Mouse (Mus musculus) megakaryocyte, adult 5-6 weeks (primary cell): ENCODE measurements around the gene Gtf2ird2. TPM values are rescaled to one million over a fixed set of nuclear protein-coding genes. Genes with fewer than 3 reads are reported as not detected.

ENCODE experiments used
- ATAC-seq: 2 replicates; pipeline ENCODE4 v1.8.0; 2016; ENCODE audit warnings: mild to moderate bottlenecking, inconsistent platforms; ENCODE audit not compliant: poor library complexity, severe bottlenecking
- total RNA-seq, 2 experiments: library from RNA; stranded (forward) in 1 of 2; stranded (reverse) in 1 of 2; fragments of 153-499, 151-499 nt in 1 of 2; fragments of 221-1000, 200-1000 nt in 1 of 2; gene quantifications; 2 replicates each; pipeline versions ENCODE4 v1.2.3 to v1.2.4; 2015 to 2017

Gene Gtf2ird2
- total RNA-seq (2015) (2.7 and 4.4 TPM in 2 replicates), total RNA-seq (2017) (2.5 and 3.2 TPM in 2 replicates)

DNA sequence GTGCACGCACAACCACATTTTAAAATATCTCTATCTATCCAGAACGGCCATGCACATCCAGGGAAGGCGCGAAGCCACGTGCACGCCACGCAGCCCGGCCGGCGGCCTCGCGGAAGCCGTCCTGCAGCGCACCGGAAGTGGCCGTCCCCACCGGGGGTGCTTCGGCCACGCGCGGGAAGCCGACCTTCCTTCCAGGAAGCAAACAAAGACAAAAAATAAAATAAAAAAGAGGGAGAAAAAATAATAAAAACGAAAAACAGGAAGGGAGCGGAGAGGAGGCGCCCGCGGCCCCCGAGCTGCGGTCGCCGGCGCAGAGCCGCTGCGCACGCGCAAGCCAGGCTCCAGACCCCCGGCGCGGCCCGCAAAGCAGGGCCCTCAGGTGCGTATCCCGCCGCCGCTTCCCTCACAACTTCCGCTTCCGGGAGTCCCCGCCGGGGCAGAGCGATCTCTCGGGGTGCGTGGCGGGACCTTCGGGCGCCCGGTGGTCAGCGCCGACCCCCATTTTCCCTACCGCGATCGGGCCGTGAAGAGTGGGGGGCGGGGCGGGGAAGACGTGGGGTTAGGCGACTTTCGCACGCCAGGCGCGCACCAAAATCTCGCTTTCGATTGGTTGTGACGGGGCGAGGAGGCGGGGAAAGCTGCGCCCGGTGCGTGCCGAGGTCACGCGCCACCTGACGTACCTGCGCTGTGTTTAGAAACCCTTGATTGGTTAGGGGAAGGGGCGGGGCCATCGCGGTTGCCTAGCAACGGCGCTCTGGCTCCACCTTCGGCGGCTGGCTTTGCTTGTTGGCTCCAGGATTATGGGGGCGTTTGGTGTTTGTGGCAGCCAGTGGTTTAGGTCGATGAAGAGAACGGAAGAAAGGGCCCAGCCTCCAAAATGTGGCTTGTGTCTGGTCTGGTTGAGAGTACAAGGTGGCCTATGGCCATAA lies at the start of gene Gtf2ird2:
Gene Gtf2ird2 (plus strand): TSS at position 140 of the 929 bp plus-strand sequence.
- peak; percentile 93 for ATAC-seq

GRCm38 (mm10) chr5:134136022-134136421 lies 47.8 kb upstream of the Gtf2ird2 start:
- ATAC-seq = no peak

DNA sequence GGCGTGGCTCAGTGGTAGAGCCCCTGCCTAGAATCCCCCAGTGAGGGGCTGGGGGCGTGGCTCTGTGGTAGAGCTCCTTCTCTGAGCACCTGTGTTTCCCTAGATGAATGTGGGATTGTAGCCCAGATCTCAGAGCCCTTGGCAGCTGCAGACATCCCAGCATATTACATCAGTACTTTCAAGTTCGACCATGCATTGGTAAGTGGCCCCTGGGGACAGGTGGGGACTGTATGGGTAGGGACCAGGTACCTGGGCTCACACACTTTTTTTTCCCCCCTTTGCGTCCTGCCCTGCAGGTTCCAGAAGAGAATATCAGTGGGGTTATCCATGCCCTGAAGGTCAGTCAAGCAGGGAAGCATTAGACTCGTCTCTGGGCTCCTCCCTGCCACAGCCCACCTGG lies 45.9 kb upstream of the Gtf2ird2 start:
- ATAC-seq = no peak

- ATAC-seq = no peak
Measured at GRCm38 (mm10) chr5:134139429-134139828, 44.4 kb upstream of the Gtf2ird2 start.

DNA sequence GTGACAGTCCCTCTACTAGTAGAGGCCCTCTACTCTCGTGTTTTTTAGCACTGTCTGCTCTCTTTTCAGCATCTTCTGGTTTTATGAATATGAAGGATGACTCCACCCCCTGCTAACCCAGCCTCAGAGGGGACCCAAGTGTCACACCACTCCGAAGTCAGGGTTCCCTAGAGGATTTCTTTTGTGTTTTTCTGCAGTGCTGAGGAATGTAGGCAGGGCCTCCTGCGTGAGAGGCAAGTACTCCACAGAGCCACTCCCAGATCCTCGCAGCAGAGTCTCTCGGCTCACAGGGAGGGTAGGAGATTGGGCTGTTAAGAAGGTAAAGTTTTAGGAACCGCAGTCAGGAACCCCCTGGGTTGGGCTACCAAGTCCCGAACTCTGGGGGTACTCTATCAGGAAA lies 42.6 kb upstream of the Gtf2ird2 start:
- ATAC-seq = no peak

GRCm38 (mm10) chr5:134142381-134142780 lies 41.4 kb upstream of the Gtf2ird2 start:
- no peak for ATAC-seq

DNA sequence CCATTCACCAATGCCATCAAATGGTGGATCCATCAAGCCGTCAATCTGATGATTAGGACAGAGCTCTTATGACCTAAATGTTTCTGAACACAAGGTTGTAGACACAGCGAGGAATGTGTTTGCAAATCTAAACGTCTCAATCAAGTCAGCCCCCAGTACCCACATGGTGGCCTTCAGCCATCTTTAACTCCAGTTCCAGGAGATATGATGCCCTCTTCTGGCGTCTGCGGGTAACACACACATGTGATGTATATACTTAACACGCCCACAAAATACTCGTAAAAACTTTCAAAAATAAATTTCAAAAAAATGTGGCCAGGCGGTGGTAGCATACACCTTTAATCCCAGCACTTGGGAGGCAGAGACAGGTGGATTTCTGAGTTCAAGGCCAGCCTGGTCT lies 38.8 kb upstream of the Gtf2ird2 start:
- ATAC-seq = no peak

DNA sequence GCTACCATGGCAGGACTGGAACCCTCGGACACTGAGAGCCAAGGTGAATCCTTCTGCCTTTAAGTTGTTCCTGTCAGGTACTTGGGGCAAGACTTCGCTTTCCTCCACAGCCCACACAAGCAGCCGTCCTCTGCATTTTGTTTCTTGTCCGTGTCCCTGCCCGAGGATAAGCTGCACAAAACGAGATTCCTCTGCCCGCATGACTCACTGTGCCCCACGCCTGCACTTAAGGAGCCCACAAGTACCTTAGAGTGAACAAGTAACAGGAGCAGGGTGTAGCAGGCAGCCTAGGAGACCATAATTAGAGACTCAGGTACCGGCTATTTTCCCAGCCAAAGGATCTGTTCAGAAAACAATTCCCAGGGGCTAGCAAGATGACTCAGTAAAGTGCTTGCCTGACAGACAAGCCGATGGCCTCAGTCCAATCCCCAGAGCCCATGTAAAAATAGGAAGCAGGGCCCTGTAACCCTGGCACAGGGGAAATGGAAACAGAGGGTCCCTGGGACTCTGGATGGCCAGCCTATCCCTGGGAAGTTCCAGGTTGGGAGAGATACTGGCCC lies 36.5 kb upstream of the Gtf2ird2 start:
- ATAC-seq = no peak

DNA sequence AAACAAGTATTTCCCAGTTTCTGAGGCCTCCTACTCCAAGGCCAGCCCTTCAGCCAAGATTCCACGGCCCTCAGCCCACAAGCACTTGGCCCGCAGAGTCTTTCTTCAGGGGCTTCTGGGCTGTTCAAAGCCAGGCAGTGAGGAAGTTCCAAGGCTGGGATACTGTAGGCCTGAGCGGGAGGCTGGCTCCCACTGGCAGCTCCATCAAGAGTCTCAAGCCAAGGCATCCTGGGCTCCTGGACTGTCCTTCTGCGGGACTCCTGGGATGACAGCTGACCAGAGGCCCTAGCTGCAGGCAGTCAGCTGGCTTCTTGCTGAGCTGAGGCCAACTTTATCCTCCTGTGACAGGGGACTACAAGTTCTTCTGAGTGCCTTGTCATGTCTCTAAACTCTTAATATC lies 35.7 kb upstream of the Gtf2ird2 start:
- no peak for ATAC-seq

GRCm38 (mm10) chr5:134151895-134152294 lies 31.9 kb upstream of the Gtf2ird2 start:
- no peak for ATAC-seq

- ATAC-seq = no peak
Measured at GRCm38 (mm10) chr5:134155916-134156466, 27.8 kb upstream of the Gtf2ird2 start.

- no peak for ATAC-seq
Measured at GRCm38 (mm10) chr5:134164688-134165087, 19.1 kb upstream of the Gtf2ird2 start.

- ATAC-seq = no peak
Measured at GRCm38 (mm10) chr5:134166642-134167041, 17.2 kb upstream of the Gtf2ird2 start.

GRCm38 (mm10) chr5:134168033-134168432 lies 15.8 kb upstream of the Gtf2ird2 start:
- no peak for ATAC-seq

DNA sequence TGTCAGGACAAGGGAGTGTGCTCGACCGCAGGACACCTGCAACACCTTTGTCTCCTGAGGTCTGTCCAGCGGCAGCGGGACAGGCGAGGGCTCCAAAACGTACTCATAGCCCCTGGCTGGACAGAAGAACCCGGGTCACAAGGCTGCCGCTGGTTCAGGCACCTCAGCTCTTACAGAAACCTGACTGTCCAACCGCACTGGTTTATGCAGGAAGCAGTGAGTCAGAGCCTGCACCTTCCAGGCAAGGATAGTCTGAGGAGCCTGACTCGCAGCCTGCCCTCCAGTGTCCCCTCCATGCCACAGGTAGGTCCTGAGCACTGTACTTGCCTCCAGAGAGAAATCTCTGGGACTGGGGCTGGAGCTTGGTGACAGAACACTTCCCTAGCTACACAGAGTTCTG lies 14.6 kb upstream of the Gtf2ird2 start:
- no peak for ATAC-seq

- ATAC-seq = no peak
Measured at GRCm38 (mm10) chr5:134170167-134170566, 13.7 kb upstream of the Gtf2ird2 start.

GRCm38 (mm10) chr5:134173206-134173605 lies 10.6 kb upstream of the Gtf2ird2 start:
- ATAC-seq = peak; percentile 53

DNA sequence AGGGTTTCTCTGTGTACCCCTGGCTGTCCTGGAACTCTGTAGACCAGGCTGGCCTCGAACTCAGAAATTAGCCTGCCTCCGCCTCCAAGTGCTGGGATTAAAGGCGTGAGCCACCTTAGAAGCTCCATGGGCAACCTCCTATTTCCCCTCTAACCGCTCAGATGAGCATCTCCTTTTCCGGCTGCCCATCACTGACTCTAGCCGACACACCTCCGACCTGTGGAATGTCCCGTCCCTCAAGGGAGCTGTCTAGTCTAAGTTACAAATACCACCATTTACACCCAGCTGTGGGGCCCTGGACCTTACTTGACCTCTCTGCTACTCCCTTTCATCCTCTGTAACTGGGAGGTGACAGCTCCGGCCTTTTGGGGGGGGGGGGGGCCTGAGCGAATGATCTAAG lies 8.1 kb upstream of the Gtf2ird2 start:
- ATAC-seq = no peak

DNA sequence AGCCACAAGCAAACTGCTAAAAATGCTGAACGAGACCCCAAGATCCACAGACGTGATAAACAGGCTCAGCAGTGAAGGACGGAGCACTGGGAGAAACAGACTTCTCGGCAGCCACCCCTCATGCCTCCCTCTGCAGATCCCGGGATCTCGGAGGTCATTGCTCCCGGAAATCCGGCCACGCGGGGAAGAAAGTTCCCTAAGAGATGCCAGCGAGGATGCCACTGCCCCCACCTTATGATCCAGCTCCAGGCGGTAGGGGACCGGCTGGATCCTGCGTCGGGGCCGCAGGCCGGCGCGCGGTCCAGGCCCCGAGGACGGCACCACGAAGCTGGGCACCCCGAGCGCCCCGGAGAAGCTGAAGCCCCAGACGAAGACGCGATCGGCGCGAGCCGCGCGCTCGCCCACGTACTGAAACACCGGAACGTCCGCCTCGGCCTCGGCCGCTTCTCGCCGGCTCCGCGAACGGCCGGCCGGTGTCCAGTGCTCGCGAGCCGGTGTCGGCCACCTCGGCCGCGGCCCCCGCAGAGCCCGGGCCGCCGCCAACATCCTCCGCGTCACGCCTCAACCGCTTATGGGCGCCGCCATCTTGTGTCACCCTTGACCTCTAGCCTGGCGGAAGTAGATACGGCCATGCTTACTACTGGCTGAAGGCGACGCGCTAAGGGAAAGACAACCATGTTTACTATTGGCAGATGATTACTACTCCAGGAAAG lies 7.5 kb upstream of the Gtf2ird2 start, which contains the start of gene Rcc1l:
Gene Rcc1l (minus strand): TSS at position 606 of the 713 bp plus-strand sequence.
- peak; percentile 97 for ATAC-seq

DNA sequence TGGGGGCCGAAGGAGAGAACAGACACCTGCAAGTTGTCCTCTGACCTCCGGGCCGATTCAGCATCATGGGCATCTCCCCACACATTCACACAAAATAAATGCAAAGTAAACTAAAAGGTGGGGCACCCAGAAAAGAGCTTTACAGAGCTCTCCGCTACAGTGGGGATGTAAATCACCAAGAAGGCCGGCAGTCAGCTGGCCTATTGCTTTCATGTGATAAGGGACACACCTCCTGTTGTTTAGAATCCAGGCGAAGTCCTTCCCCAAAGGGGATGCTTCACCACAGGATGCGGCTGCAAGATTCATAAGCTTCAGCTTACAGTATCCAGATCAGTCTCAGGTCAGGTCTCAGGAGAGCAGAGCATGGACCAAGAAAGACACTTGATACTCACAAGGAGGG lies 5.3 kb upstream of the Gtf2ird2 start:
- no peak for ATAC-seq

DNA sequence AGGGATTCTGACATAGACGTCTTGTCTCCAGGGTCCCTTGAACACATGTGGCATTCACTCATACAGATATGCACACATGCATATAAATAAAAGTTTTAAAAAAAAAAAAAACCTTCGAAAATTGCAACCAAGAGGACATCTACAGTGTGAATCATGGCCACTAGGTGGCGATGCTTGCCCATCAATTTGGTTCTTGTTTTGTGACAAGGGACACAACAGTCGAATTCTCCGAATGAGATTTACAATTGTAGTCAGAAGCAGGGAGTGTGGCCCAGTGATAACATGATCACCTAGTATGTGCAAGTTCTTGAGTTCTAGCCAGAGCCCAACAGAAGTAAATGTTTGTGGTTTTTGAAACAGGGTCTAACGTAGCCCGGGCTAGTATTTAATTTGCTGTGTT lies 3.9 kb upstream of the Gtf2ird2 start:
- 0 out of 2 replicates have a peak, but pooled peaks have one; percentile 20 for ATAC-seq
